Mouse (Mus musculus): Measurements from ENCODE around the gene Ascc2.
"Not testable (repeated sequence)": the region's sequence is repeated elsewhere in the genome, so short reads cannot be mapped to it uniquely, and the experiment has no call there.

Gene Ascc2

GRCm38 (mm10) chr11:4634395-4634794, 3.2 kb upstream of the Ascc2 start:
- no peak for DNase-seq

GRCm38 (mm10) chr11:4636782-4637342, 685 bp upstream of the Ascc2 start:
- DNase-seq: no peak

GRCm38 (mm10) chr11:4638261-4638660, 714 bp downstream of the Ascc2 start:
- DNase-seq: no peak

- no peak for DNase-seq
Measured at GRCm38 (mm10) chr11:4641185-4641584, 3.6 kb downstream of the Ascc2 start.

- no peak for DNase-seq
Measured at GRCm38 (mm10) chr11:4643722-4644121, 6.2 kb downstream of the Ascc2 start.

GRCm38 (mm10) chr11:4645180-4645579, 7.6 kb downstream of the Ascc2 start:
- not testable (repeated sequence) for DNase-seq

- no peak for DNase-seq
Measured at GRCm38 (mm10) chr11:4646409-4646808, 8.9 kb downstream of the Ascc2 start.

GRCm38 (mm10) chr11:4659818-4660217, 22.3 kb downstream of the Ascc2 start:
- no peak for DNase-seq

GRCm38 (mm10) chr11:4660309-4661025, 22.9 kb downstream of the Ascc2 start:
- DNase-seq: no peak

- DNase-seq: peak in 1 of 2 experiments; percentile 53
Measured at GRCm38 (mm10) chr11:4661324-4661723, 23.8 kb downstream of the Ascc2 start.

GRCm38 (mm10) chr11:4661871-4662495, 24.4 kb downstream of the Ascc2 start:
- DNase-seq: no peak

GRCm38 (mm10) chr11:4662496-4662878, 24.9 kb downstream of the Ascc2 start:
- DNase-seq: no peak

GRCm38 (mm10) chr11:4671736-4672135, 34.2 kb downstream of the Ascc2 start:
- DNase-seq: no peak

- no peak for DNase-seq
Measured at GRCm38 (mm10) chr11:4674593-4674992, 37.0 kb downstream of the Ascc2 start.

- no peak for DNase-seq
Measured at GRCm38 (mm10) chr11:4675126-4675562, 37.6 kb downstream of the Ascc2 start.

GRCm38 (mm10) chr11:4675693-4676092, 38.1 kb downstream of the Ascc2 start:
- peak in 1 of 2 experiments; percentile 12 for DNase-seq

- no peak for DNase-seq
Measured at GRCm38 (mm10) chr11:4677250-4677872, 39.8 kb downstream of the Ascc2 start.

- DNase-seq: no peak
Measured at GRCm38 (mm10) chr11:4678700-4679440, 41.3 kb downstream of the Ascc2 start.

GRCm38 (mm10) chr11:4679441-4679832, 41.9 kb downstream of the Ascc2 start:
- DNase-seq: peak in 1 of 2 experiments; percentile 12

GRCm38 (mm10) chr11:4680126-4680525, 42.6 kb downstream of the Ascc2 start:
- DNase-seq: peak in 1 of 2 experiments; percentile 24

- DNase-seq: no peak
Measured at GRCm38 (mm10) chr11:4683516-4683915, 46.0 kb downstream of the Ascc2 start.

- no peak for DNase-seq
Measured at GRCm38 (mm10) chr11:4684186-4684585, 46.6 kb downstream of the Ascc2 start.

- DNase-seq: peak in 1 of 2 experiments; percentile 20
Measured at GRCm38 (mm10) chr11:4685071-4685470, 47.5 kb downstream of the Ascc2 start.
